Mouse (Mus musculus) hindbrain, embryonic 14.5 days (tissue): ENCODE data around the gene Krtap1-4. TPM values are rescaled to one million over a fixed set of nuclear protein-coding genes. Genes with fewer than 3 reads are reported as not detected.
"Not testable (repeated sequence)": the region's sequence is repeated elsewhere in the genome, so short reads cannot be mapped to it uniquely, and the experiment has no call there.

ENCODE experiments used
- ATAC-seq: fragments of 200-750 bp; cut with Nextera tagmentation; 2 replicates; pipeline ENCODE4 v1.8.0; 2017; ENCODE audit warnings: moderate number of reproducible peaks, mild to moderate bottlenecking, moderate TSS enrichment, moderate library complexity; ENCODE audit not compliant: low FRiP score
- DNase-seq: peaks from one replicate; pipeline ENCODE4 v3.0.0-alpha.2; 2015; ENCODE audit warnings: low spot score
- H3K27ac ChIP-seq: fragments of 300-500 bp; sonication (generic); 2 replicates; pipeline ENCODE4 v1.5.1; 2014; ENCODE audit warnings: mild to moderate bottlenecking, moderate library complexity
- H3K27me3 ChIP-seq: fragments of 300-500 bp; sonication (generic); 2 replicates; pipeline ENCODE4 v1.6.1; 2014; ENCODE audit warnings: mild to moderate bottlenecking, low read length, mixed read lengths; ENCODE audit not compliant: control insufficient read depth, insufficient read depth
- H3K36me3 ChIP-seq: fragments of 300-500 bp; sonication (generic); replicated peaks from 2 replicates; pipeline ENCODE4 v1.6.1; 2014; ENCODE audit not compliant: control insufficient read depth, insufficient read depth
- H3K4me1 ChIP-seq: fragments of 300-500 bp; sonication (generic); replicated peaks from 2 replicates; pipeline ENCODE4 v1.6.1; 2014; ENCODE audit warnings: antibody characterized with exemption, low read length, mixed read lengths; ENCODE audit not compliant: control insufficient read depth, insufficient read depth
- H3K4me2 ChIP-seq: fragments of 300-500 bp; sonication (generic); replicated peaks from 2 replicates; pipeline ENCODE4 v1.6.1; 2014; ENCODE audit warnings: mild to moderate bottlenecking, moderate library complexity
- H3K4me3 ChIP-seq: fragments of 300-500 bp; sonication (generic); replicated peaks from 2 replicates; pipeline ENCODE4 v1.5.1; 2014; ENCODE audit warnings: mild to moderate bottlenecking, low read length
- H3K9ac ChIP-seq: fragments of 300-500 bp; sonication (generic); 2 replicates; pipeline ENCODE4 v1.6.1; 2014
- H3K9me3 ChIP-seq: fragments of 300-500 bp; sonication (generic); 2 replicates; pipeline ENCODE4 v1.6.1; 2016; ENCODE audit warnings: low read length; ENCODE audit not compliant: control insufficient read depth
- WGBS: fragments of 180-500 bp; shearing (Covaris S2); extraction: QIAGEN DNeasy Blood & Tissue Kit; methylation state at CpG from one replicate; pipeline ENCODE4 v1.1.7; 2014; 5-methylcytosine and 5-hydroxymethylcytosine counted together
- polyA plus RNA-seq: library from polyadenylated mRNA; unstranded; fragments of >200 nt; fragmentation: Nextera tagmentation; extraction: Ambion mirVana; gene quantifications from 2 replicates; pipeline ENCODE4 v1.2.1, GENCODE M21; 2014

The Krtap1-4 gene
- not detected in 2 replicates for polyA plus RNA-seq

DNA sequence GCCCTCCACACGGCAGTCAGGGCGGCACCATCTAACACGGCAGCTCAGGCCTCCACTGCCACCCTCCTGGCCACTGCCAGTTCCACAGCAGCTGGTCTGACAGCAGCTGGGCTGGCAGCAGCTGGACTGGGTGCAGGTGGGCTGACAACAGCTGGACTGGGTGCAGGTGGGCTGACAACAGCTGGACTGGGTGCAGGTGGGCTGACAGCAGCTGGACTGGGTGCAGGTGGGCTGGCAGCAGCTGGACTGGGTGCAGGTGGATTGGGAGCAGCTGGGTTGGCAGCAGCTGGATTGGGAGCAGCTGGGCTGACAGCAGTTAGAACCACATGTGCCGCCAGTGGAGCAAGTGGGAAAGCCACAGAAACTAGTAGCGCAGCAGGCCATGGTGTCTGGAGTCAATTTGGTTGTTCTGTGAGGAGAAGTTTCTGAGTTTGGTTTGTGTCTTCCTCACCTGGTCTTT, at the start of gene Krtap1-4:
Krtap1-4 (minus strand) TSS at position 410 of the 460 bp plus-strand sequence.
- DNase-seq (no peak), ATAC-seq (no peak)
- WGBS = 90% methylated on average over 5 of the region's 5 CpGs
- H3K36me3 ChIP-seq = no peaks in the 10 kb centered on the region
- no peak within 1 kb of the TSS for H3K4me3 ChIP-seq
- H3K4me1 ChIP-seq = no peaks in the 10 kb centered on the region
- H3K4me2 ChIP-seq = no peak within 1 kb of the TSS
- no peak within 1 kb of the TSS for H3K27ac ChIP-seq
- H3K9me3 ChIP-seq = no peaks in the 10 kb centered on the region
- H3K27me3 ChIP-seq = no peaks in the 10 kb centered on the region
- H3K9ac ChIP-seq = no peak within 1 kb of the TSS

DNA sequence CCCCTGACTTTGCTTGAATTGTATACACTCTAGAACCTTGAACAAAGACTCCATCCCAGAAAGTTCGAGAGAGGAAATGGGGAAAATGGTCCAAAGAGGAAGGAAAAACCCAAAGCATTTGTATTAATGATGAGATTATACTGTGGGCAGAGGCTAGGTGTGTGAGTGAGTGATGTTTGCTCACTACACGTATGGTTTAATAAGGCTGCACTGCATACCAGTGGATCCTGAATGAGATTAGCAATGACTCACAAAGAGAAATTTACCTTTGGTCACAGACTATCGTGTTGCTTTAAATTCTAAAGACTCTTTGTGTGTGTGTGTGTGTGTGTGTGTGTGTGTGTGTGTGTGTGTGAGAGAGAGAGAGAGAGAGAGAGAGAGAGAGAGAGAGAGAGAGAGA, 47.4 kb upstream of the Krtap1-4 start:
- no peaks in the 10 kb centered on the region for H3K9me3 ChIP-seq
- no peak overlapping the region for H3K4me2 ChIP-seq
- H3K4me3 ChIP-seq = no peak overlapping the region
- H3K9ac ChIP-seq = no peak overlapping the region
- no peaks in the 10 kb centered on the region for H3K27me3 ChIP-seq
- no peaks in the 10 kb centered on the region for H3K4me1 ChIP-seq
- DNase-seq = no peak
- WGBS = 82% methylated on average over 3 of the region's 3 CpGs
- ATAC-seq = no peak
- no peaks in the 10 kb centered on the region for H3K36me3 ChIP-seq
- H3K27ac ChIP-seq = no peak overlapping the region

DNA sequence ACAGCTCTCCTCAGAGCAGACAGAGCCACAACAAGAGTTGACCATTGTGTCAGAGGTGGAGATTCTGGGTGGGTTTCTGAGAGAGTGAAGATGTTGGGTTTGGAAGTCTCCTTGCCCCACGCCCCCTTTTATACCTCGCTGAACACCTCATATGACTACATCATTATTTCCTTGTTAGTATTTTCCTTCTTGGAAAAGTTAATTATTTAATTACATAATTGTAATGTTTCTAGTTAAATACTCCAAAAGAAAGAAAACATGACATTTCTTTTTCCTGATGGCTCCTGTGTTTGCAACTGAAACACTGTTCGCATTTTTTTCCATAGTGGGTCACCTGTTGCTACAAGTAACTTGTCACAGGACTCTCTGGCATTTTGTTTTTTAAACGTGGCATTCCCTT, 44.7 kb upstream of the Krtap1-4 start, which contains the start of gene Krtap4-1:
Krtap4-1 (minus strand) TSS at position 101 of the 400 bp plus-strand sequence.
- no peaks in the 10 kb centered on the region for H3K4me1 ChIP-seq
- no peaks in the 10 kb centered on the region for H3K27me3 ChIP-seq
- H3K9ac ChIP-seq = no peak within 1 kb of the TSS
- H3K4me3 ChIP-seq = no peak within 1 kb of the TSS
- no peak within 1 kb of the TSS for H3K27ac ChIP-seq
- ATAC-seq (no peak), DNase-seq (no peak)
- no peaks in the 10 kb centered on the region for H3K9me3 ChIP-seq
- 91% methylated on average over 4 of the region's 4 CpGs for WGBS
- H3K36me3 ChIP-seq = no peaks in the 10 kb centered on the region
- no peak within 1 kb of the TSS for H3K4me2 ChIP-seq

DNA sequence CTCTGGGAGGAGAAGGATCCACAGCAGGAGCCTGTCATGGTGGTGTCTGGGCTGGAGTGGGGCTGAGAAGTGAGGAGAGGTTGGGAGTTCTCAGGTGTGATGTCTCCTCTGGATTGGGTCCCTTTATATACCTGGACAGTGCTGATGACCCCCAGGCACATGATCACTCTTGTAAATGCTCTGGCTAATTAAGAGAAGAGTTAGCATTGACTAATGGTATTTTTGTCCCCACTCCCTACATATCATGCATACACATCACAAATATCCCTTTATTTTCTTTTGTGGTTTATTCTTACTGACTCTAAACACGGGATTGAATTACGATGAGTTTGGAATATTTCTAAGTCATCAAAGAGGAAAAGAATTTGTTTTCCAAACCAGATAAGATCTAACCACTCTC, 36.9 kb upstream of the Krtap1-4 start, which contains the start of gene Gm11562:
Gm11562 (minus strand) TSS at position 101 of the 400 bp plus-strand sequence.
- Histone ChIP-seq H3K4me1 (no peaks in the 10 kb centered on the region), H3K4me2 (no peak within 1 kb of the TSS), H3K9me3 (no peaks in the 10 kb centered on the region), H3K9ac (no peak within 1 kb of the TSS), H3K27me3 (no peaks in the 10 kb centered on the region), H3K36me3 (no peaks in the 10 kb centered on the region), H3K27ac (no peak within 1 kb of the TSS), H3K4me3 (no peak within 1 kb of the TSS)
- ATAC-seq (no peak), DNase-seq (no peak)
- 91% methylated on average over 2 of the region's 2 CpGs for WGBS

DNA sequence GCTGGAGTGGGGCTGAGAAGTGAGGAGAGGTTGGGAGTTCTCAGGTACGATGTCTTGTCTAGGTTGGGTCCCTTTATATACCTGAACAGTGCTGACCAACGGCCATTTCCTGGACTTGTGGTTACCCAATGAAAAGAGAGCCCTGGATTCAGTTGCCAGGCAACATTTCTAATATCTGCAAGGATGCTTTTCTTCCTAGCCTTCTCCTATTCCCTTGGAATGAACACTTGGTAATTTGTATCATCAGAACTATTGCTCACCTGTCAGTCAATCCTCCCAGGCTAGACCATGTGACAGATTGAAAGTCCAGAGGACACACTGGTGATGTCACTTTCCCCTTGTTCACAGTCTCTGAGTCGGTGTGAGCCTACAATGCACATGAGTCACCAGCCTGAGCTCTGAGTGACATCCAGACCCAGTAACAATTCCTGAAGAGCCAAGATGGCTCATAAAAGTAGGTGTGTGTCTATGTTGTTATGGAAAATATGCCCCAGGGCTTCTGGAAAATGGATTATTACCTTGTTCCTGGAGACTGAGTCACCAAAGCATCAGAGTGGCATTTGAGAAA, 31.4 kb upstream of the Krtap1-4 start, which contains the start of gene Krtap2-4:
Krtap2-4 (minus strand) TSS at position 51 of the 568 bp plus-strand sequence.
- no peak for DNase-seq
- ATAC-seq = no peak
- WGBS = 66% methylated on average over 3 of the region's 3 CpGs

DNA sequence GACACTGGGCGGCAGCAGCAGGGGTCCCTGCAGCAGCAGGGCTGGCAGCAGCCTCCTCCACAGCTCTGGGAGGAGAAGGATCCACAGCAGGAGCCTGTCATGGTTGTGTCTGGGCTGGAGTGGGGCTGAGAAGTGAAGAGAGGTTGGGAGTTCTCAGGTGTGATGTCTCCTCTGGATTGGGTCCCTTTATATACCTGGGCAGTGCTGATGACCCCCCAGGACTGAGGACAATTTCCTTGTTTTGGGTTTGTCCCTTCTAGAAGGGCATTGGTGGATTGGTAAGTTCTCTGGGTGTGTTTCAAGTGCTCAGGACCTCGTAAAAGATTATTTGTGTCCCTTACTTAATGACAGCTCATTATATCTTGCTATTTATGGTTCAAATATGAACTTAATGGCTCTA, 26.6 kb upstream of the Krtap1-4 start, which contains the start of gene Gm11937:
Gm11937 (minus strand) TSS at position 101 of the 400 bp plus-strand sequence.
- 79% methylated on average over 1 of the region's 2 CpGs for WGBS
- not testable (repeated sequence) for H3K4me2 ChIP-seq, H3K4me1 ChIP-seq, H3K9ac ChIP-seq, H3K4me3 ChIP-seq, H3K27me3 ChIP-seq, ATAC-seq, H3K9me3 ChIP-seq, H3K27ac ChIP-seq, DNase-seq, H3K36me3 ChIP-seq

More for the DNA sequence above, 31.4 kb upstream of the Krtap1-4 start, which contains the start of gene Krtap2-4:
- Histone ChIP-seq H3K36me3 (no peaks in the 10 kb centered on the region), H3K4me1 (no peaks in the 10 kb centered on the region), H3K9ac (no peak within 1 kb of the TSS), H3K9me3 (no peaks in the 10 kb centered on the region), H3K4me3 (no peak within 1 kb of the TSS), H3K27me3 (no peaks in the 10 kb centered on the region), H3K4me2 (no peak within 1 kb of the TSS), H3K27ac (no peak within 1 kb of the TSS)

DNA sequence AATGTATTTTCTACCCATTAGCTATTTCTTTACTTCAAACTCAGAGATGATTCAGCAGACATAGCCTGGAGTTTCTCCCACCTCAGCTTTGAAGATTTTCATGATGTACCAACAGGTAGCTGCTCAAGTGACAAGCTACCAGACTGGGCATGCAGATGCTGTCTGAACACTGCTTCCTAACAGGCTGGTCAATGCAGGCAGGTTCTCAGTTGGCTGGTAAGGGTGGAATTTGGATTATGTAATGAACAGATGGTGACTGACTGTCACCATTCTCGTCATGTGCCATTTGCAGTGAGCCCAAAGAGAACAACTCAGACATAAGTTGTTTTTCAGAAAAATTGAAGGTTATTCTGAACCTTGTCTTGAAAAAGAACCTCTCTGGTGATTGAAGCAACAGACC, 25.7 kb upstream of the Krtap1-4 start:
- no peaks in the 10 kb centered on the region for H3K36me3 ChIP-seq
- no peak for ATAC-seq
- DNase-seq = no peak
- no peaks in the 10 kb centered on the region for H3K9me3 ChIP-seq
- WGBS = 87% methylated on average over 1 of the region's 1 CpGs
- no peaks in the 10 kb centered on the region for H3K27me3 ChIP-seq
- H3K4me2 ChIP-seq = no peak overlapping the region
- no peak overlapping the region for H3K27ac ChIP-seq
- H3K9ac ChIP-seq = no peak overlapping the region
- no peaks in the 10 kb centered on the region for H3K4me1 ChIP-seq
- no peak overlapping the region for H3K4me3 ChIP-seq

DNA sequence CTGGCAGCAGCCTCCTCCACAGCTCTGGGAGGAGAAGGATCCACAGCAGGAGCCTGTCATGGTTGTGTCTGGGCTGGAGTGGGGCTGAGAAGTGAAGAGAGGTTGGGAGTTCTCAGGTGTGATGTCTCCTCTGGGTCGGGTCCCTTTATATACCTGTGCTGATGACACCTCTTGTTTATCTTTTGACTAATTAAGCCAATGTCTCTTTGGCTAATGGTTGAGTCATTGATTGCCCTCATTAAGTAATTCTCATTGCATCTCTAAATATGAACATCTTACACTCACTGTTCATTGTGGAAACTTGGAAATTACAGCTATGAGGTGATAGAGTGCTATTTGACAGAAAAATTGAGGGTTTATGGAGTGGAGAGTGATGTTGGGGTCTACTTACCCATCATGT, 19.8 kb upstream of the Krtap1-4 start, which contains the start of gene Gm11938:
Gm11938 (minus strand) TSS at position 101 of the 400 bp plus-strand sequence.
- 79% methylated on average over 1 of the region's 1 CpGs for WGBS
- H3K36me3 ChIP-seq, H3K4me3 ChIP-seq, H3K27ac ChIP-seq, ATAC-seq, H3K4me2 ChIP-seq, H3K9me3 ChIP-seq, H3K4me1 ChIP-seq, H3K27me3 ChIP-seq, DNase-seq, H3K9ac ChIP-seq: not testable (repeated sequence)

DNA sequence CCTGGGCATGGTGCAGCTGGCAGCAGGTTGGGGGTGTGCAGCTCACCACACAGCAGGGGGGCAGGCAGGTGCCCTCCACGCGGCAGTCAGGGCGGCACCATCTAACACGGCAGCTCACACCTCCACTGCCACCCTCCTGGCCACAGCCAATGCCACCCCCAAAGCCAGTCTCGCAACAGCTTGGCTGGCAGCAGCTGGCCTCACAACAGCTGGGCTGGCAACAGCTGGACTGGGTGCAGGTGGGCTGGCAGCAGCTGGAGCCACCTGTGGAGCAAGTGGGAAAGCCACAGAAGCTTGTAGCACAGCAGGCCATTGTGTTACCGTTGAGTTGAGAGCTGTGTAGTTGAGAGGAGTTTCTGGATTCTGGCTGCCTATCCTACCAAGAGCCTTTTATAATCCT, 14.3 kb upstream of the Krtap1-4 start, which contains the start of gene Krtap9-3:
Krtap9-3 (minus strand) TSS at position 364 of the 400 bp plus-strand sequence.
- H3K4me3 ChIP-seq, H3K27ac ChIP-seq, H3K4me2 ChIP-seq, H3K9me3 ChIP-seq, H3K36me3 ChIP-seq, H3K4me1 ChIP-seq, ATAC-seq, H3K27me3 ChIP-seq, H3K9ac ChIP-seq, DNase-seq: not testable (repeated sequence)
- WGBS = 82% methylated on average over 6 of the region's 6 CpGs
